Mouse (Mus musculus) lung, embryonic 16.5 days (tissue): ENCODE data around the gene Rho. TPM values are rescaled to one million over a fixed set of nuclear protein-coding genes. Genes with fewer than 3 reads are reported as not detected.

Experiments used
- ATAC-seq: fragments of 200-750 bp; cut with Nextera tagmentation; 2 replicates; pipeline ENCODE4 v1.8.0; 2017; ENCODE audit warnings: low read depth, mild to moderate bottlenecking, moderate library complexity
- H3K27ac ChIP-seq: fragments of 300-500 bp; sonication (generic); 2 replicates; pipeline ENCODE4 v1.5.1; 2014; ENCODE audit warnings: mild to moderate bottlenecking, control low read depth, low read length
- H3K27me3 ChIP-seq: fragments of 300-500 bp; sonication (generic); 2 replicates; pipeline ENCODE4 v1.6.1; 2014; ENCODE audit warnings: low read depth, low read length, mixed read lengths; ENCODE audit not compliant: control insufficient read depth, insufficient read depth
- H3K36me3 ChIP-seq: fragments of 300-500 bp; sonication (generic); 2 replicates; pipeline ENCODE4 v1.6.1; 2014; ENCODE audit warnings: low read length; ENCODE audit not compliant: control insufficient read depth, insufficient read depth
- H3K4me1 ChIP-seq: fragments of 300-500 bp; sonication (generic); replicated peaks from 2 replicates; pipeline ENCODE4 v1.6.1; 2014; ENCODE audit warnings: low read length, mixed read lengths; ENCODE audit not compliant: control insufficient read depth, insufficient read depth
- H3K4me2 ChIP-seq: fragments of 300-500 bp; sonication (generic); 2 replicates; pipeline ENCODE4 v1.6.1; 2014; ENCODE audit warnings: low read depth, low read length, control low read depth
- H3K4me3 ChIP-seq: fragments of 300-500 bp; sonication (generic); 2 replicates; pipeline ENCODE4 v1.5.1; 2014; ENCODE audit warnings: mild to moderate bottlenecking, low read length, control low read depth
- H3K9ac ChIP-seq: fragments of 300-500 bp; sonication (generic); 2 replicates; pipeline ENCODE4 v1.6.1; 2014; ENCODE audit warnings: low read length, control low read depth
- H3K9me3 ChIP-seq: fragments of 300-500 bp; sonication (generic); 2 replicates; pipeline ENCODE4 v1.6.1; 2016; ENCODE audit warnings: low read length; ENCODE audit not compliant: control insufficient read depth
- WGBS: fragments of 180-500 bp; shearing (Covaris S2); extraction: QIAGEN DNeasy Blood & Tissue Kit; methylation state at CpG from one replicate; pipeline ENCODE4 v1.1.7; 2014; 5-methylcytosine and 5-hydroxymethylcytosine counted together
- polyA plus RNA-seq: library from polyadenylated mRNA; unstranded; fragments of >200 nt; fragmentation: Nextera tagmentation; extraction: Ambion mirVana; gene quantifications from 2 replicates; pipeline ENCODE4 v1.2.1, GENCODE M21; 2015

Gene Rho
- polyA plus RNA-seq, 1 experiment from 2014 or later, result 0.08 TPM

DNA sequence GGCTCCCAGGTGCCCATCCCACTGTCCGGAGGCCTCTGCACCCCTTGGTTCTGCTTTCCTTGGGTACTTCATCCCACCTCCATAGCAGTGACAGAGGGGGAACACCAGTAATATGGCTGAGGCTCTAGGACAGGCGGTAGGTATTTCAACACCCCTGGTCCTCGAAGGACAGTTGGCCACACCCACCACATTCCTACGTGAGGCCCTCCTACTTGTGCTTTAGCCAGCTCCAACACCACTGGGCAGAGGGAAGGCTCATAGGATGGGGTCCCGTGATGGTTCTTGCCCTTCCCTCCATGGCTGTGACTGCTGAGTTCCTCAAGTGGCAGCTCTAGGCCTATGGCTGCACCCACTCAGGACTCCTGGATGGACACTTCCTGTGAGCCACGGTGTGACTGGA is 6.7 kb upstream of the Rho start:
- Histone ChIP-seq H3K36me3 (no peaks in the 10 kb centered on the region), H3K27me3 (no peaks in the 10 kb centered on the region), H3K4me2 (no peak overlapping the region), H3K27ac (no peak overlapping the region), H3K4me1 (peaks cover 13% of the 10 kb centered on the region), H3K4me3 (no peak overlapping the region), H3K9me3 (no peaks in the 10 kb centered on the region), H3K9ac (no peak overlapping the region)
- WGBS, result 29% methylated on average over 6 of the region's 6 CpGs
- peak; percentile 81 for ATAC-seq

DNA sequence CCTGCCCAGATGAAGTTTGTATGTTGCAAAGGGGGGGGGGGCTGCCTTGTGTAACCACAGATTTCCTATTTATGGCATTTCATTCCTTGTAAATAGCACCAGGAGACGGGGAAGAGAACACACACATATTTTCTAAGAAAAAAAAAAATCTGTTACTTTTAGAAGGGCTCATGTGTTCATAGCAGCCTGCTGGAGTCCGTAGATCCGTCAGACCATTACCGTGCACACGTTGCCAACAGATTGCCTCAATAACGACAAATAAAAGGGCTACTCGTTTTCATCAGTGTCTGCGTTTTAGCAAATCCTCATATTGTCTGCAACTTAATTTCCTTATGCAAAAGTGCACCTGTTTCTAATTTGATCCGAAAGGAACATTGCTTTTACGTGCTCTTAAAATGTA is 5.1 kb upstream of the Rho start:
- Histone ChIP-seq H3K9me3 (no peaks in the 10 kb centered on the region), H3K4me2 (no peak overlapping the region), H3K27ac (no peak overlapping the region), H3K27me3 (no peaks in the 10 kb centered on the region), H3K4me3 (no peak overlapping the region), H3K36me3 (no peaks in the 10 kb centered on the region), H3K9ac (no peak overlapping the region), H3K4me1 (peaks cover 20% of the 10 kb centered on the region)
- 75% methylated on average over 10 of the region's 10 CpGs for WGBS
- no peak for ATAC-seq

DNA sequence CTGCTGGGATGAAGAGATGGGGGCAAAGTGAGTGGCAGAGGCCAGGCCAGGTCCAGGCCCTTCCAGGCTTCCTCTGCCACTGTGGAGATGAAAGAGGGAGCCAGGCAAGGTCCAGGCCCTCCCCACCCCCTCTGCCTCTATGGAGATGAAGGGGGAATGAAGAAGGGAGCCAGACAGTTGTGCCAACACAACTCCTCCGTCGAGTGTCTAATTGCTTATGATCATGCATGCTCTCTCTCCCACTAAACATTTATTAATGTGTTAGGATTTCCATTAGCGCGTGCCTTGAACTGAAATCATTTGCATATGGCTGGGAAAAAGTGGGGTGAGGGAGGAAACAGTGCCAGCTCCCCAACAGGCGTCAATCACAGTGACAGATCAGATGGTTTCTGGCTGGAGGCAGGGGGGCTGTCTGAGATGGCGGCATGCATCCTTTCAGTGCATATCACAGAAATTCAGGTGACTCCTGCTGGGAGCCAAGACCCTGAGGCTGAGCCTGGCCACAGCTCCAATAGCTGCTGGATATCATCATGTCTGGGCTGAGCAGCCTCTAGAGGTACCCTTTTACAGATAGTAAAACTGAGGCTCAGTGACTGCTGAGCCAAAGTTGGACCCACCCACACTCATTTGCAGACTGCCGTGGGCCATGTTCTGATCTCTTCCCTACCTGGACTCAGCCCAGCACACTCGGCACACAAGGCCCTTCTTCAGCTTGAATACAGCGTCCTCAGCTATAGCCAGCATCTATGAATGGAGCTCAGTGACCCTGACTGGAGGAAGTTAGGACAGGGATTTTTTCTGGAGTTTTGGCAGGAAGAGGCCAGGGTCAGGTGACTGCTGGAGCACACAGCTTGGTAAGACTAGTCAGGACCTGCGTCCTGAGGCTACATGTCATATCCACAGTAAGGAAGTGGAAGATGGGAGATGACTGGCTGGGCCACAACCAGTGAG is 4.0 kb upstream of the Rho start:
- WGBS, result 77% methylated on average over 10 of the region's 10 CpGs
- Histone ChIP-seq H3K9ac (no peak overlapping the region), H3K27ac (no peak overlapping the region), H3K4me1 (peaks cover 20% of the 10 kb centered on the region), H3K4me3 (no peak overlapping the region), H3K27me3 (no peaks in the 10 kb centered on the region), H3K4me2 (no peak overlapping the region), H3K9me3 (no peaks in the 10 kb centered on the region), H3K36me3 (no peaks in the 10 kb centered on the region)
- ATAC-seq, result no peak

DNA sequence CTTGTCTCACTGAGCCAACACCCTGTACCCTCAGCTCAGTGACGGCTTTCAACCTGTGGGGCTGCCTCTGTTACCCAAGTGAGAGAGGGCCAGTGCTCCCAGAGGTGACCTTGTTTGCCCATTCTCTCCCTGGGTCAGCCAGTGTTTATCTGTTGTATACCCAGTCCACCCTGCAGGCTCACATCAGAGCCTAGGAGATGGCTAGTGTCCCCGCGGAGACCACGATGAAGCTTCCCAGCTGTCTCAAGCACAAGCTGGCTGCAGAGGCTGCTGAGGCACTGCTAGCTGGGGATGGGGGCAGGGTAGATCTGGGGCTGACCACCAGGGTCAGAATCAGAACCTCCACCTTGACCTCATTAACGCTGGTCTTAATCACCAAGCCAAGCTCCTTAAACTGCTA is 1.5 kb upstream of the Rho start:
- Histone ChIP-seq H3K36me3 (no peaks in the 10 kb centered on the region), H3K4me1 (peaks cover 11% of the 10 kb centered on the region), H3K27me3 (no peaks in the 10 kb centered on the region), H3K9me3 (no peaks in the 10 kb centered on the region), H3K4me2 (no peak overlapping the region), H3K9ac (no peak overlapping the region), H3K27ac (no peak overlapping the region), H3K4me3 (no peak overlapping the region)
- 25% methylated on average over 5 of the region's 5 CpGs for WGBS
- ATAC-seq, result peak; percentile 45

DNA sequence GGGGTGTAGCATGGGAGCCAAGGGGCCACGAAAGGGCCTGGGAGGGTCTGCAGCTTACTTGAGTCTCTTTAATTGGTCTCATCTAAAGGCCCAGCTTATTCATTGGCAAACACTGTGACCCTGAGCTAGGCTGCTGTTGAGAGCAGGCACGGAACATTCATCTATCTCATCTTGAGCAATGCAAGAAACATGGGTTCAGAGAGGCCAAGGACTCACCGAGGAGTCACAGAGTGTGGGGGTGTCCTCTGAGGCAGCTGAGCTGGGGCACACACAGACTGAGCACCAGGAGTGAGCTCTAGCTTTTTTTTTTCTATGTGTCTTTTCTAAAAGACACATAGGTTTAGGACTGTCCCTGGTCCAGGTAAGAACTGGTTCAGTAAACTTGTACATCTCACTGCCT is 843 bp downstream of the Rho start:
- 71% methylated on average over 3 of the region's 3 CpGs for WGBS

DNA sequence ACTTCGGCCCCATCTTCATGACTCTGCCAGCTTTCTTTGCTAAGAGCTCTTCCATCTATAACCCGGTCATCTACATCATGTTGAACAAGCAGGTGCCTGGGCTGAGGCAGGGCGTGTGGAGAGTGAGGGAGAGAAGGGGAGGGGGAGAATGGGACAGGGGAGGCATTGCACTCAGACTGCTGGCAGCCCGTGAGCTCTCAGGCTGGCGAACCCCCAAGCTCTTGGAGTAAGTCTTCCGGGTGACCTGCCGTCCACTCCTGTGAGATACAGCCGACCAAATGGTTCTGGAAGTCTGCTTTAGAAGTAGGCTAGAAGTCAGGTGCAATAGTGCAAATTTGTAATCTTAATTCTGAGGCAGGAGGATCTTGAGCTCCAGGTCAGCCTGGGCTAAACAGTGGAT is 4.0 kb downstream of the Rho start:
- WGBS, result 79% methylated on average over 8 of the region's 8 CpGs
- no peak for ATAC-seq
- no peaks in the 10 kb centered on the region for H3K9me3 ChIP-seq
- H3K36me3 ChIP-seq, result no peaks in the 10 kb centered on the region
- no peak overlapping the region for H3K4me3 ChIP-seq
- peaks cover 3% of the 10 kb centered on the region; the same call in 1 of the 2 replicates for H3K4me1 ChIP-seq
- H3K4me2 ChIP-seq, result no peak overlapping the region
- H3K9ac ChIP-seq, result no peak overlapping the region
- H3K27me3 ChIP-seq, result no peaks in the 10 kb centered on the region
- no peak overlapping the region for H3K27ac ChIP-seq

More for the DNA sequence above, 843 bp downstream of the Rho start:
- Histone ChIP-seq H3K4me1 (peaks cover 7% of the 10 kb centered on the region; the same call in 1 of the 2 replicates), H3K27me3 (no peaks in the 10 kb centered on the region), H3K36me3 (no peaks in the 10 kb centered on the region), H3K9me3 (no peaks in the 10 kb centered on the region), H3K4me2 (no peak overlapping the region), H3K27ac (no peak overlapping the region), H3K4me3 (no peak overlapping the region), H3K9ac (no peak overlapping the region)
- ATAC-seq, result no peak

DNA sequence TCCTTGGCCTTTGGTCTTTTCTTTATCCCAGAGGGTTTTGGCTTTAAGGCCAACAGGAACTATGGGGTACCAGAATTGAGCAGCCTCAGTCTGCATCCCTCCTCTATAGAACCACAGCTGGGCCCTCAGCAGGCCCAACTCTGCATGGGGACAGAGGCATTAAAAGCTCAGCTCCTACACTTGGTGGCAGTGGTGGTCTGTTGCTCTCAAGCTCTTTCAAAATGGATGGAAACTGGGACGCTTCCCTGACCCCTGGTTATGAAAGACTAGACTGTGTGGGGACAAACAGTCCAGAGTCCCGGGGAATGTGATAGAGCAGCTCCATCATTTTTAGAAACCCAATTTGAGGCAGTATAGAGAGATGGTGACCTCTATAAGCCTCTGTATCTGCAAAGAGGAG is 6.5 kb downstream of the Rho start:
- H3K9ac ChIP-seq, result no peak overlapping the region
- no peaks in the 10 kb centered on the region for H3K9me3 ChIP-seq
- WGBS, result 76% methylated on average over 2 of the region's 2 CpGs
- no peak overlapping the region for H3K27ac ChIP-seq
- H3K4me3 ChIP-seq, result no peak overlapping the region
- H3K36me3 ChIP-seq, result no peaks in the 10 kb centered on the region
- H3K4me1 ChIP-seq, result no peaks in the 10 kb centered on the region; the same call in 1 of the 2 replicates
- H3K27me3 ChIP-seq, result no peaks in the 10 kb centered on the region
- H3K4me2 ChIP-seq, result no peak overlapping the region
- no peak for ATAC-seq

DNA sequence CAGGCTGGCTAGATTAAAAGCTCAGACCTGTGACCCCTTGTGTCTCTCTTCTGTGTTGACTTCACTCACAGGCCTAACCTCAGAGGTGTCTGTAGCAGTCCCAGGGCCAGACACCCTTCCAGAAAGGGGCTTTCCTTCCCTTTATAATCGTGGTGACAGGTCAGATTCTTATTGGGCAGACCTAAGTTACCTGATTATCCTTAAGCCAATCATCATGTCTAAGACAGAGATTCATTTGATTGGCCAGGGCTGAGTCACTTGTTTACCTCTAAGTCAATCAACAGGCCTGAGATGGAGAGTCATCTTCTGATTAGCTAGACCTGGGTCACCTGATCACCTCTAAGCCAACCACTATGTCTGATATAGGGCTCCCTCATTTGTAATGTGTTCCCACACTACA is 7.2 kb downstream of the Rho start:
- Histone ChIP-seq H3K9ac (no peak overlapping the region), H3K36me3 (no peaks in the 10 kb centered on the region), H3K4me2 (no peak overlapping the region), H3K9me3 (no peaks in the 10 kb centered on the region), H3K27ac (no peak overlapping the region), H3K4me1 (no peaks in the 10 kb centered on the region; the same call in 1 of the 2 replicates), H3K4me3 (no peak overlapping the region), H3K27me3 (no peaks in the 10 kb centered on the region)
- ATAC-seq, result no peak
- WGBS, result 50% methylated on average over 1 of the region's 1 CpGs

DNA sequence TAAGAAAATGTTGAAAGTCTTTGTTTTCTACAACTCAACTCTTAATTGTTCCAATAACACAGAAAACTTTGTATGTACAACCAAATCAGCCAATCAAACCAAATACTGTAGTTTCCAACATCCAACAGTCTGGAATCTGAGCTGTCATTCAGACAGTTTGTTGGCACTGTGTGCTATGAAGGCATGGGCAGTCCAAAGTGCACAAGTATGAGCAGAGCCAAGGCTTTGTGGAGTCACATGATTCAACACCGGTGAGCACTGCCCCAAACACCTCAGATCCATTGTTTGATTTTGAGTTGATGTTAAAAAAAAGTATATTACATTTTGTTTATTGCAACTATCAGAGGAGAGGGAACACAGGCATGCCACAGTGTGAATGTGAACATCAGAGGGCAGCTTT is 9.1 kb downstream of the Rho start:
- ATAC-seq, result no peak
- Histone ChIP-seq H3K4me1 (peaks cover 4% of the 10 kb centered on the region; the same call in 1 of the 2 replicates), H3K4me3 (no peak overlapping the region)

More for the DNA sequence above, 9.1 kb downstream of the Rho start:
- WGBS, result 50% methylated on average over 1 of the region's 1 CpGs
- H3K27me3 ChIP-seq, result no peaks in the 10 kb centered on the region
- H3K9ac ChIP-seq, result no peak overlapping the region
- no peak overlapping the region for H3K27ac ChIP-seq
- no peak overlapping the region for H3K4me2 ChIP-seq
- no peaks in the 10 kb centered on the region for H3K36me3 ChIP-seq
- no peaks in the 10 kb centered on the region for H3K9me3 ChIP-seq
